Mouse (Mus musculus) C2C12 (cell line): ENCODE measurements around the gene Unc13d.

Source experiments
- CTCF ChIP-seq: IDR thresholded peaks from one replicate; pipeline ENCODE4 v1.5.1; 2011; ENCODE audit not compliant: control insufficient read depth, insufficient read depth, insufficient read length
- MAX ChIP-seq: IDR thresholded peaks from one replicate; pipeline ENCODE4 v1.6.1; 2011; ENCODE audit warnings: mild to moderate bottlenecking, control low read depth
- USF1 ChIP-seq: IDR thresholded peaks from one replicate; pipeline ENCODE4 v1.6.1; 2011; ENCODE audit warnings: low read depth, mild to moderate bottlenecking, control low read depth, moderate library complexity

- TF ChIP-seq CTCF (no peak), USF1 (no peak), MAX (no peak)
Observed at GRCm38 (mm10) chr11:116096213-116097108, 18.7 kb upstream of the Unc13d start.
